Mouse (Mus musculus) midbrain, embryonic 14.5 days (tissue): ENCODE measurements around the gene Hps6. TPM values are rescaled to one million over a fixed set of nuclear protein-coding genes. Genes with fewer than 3 reads are reported as not detected.
A peak's percentile ranks its signal among the peaks of the same experiment; 100 is the strongest.

Source experiments
- ATAC-seq: fragments of 200-750 bp; cut with Nextera tagmentation; 2 replicates; pipeline ENCODE4 v1.8.0; 2017; ENCODE audit warnings: moderate number of reproducible peaks, moderate library complexity; ENCODE audit not compliant: low FRiP score, low TSS enrichment
- DNase-seq: peaks from one replicate; pipeline ENCODE4 v3.0.0-alpha.2; 2015
- H3K27ac ChIP-seq: fragments of 300-500 bp; sonication (generic); replicated peaks from 2 replicates; pipeline ENCODE4 v1.5.1; 2014; ENCODE audit warnings: mild to moderate bottlenecking, low read depth, low read length, moderate library complexity
- H3K27me3 ChIP-seq: fragments of 300-500 bp; sonication (generic); 2 replicates; pipeline ENCODE4 v1.6.1; 2014; ENCODE audit warnings: low read length, control low read depth, mixed read lengths; ENCODE audit not compliant: control insufficient read depth, insufficient read depth
- H3K36me3 ChIP-seq: fragments of 300-500 bp; sonication (generic); 2 replicates; pipeline ENCODE4 v1.6.1; 2014; ENCODE audit warnings: low read length, control low read depth; ENCODE audit not compliant: control insufficient read depth, insufficient read depth
- H3K4me1 ChIP-seq: fragments of 300-500 bp; sonication (generic); 2 replicates; pipeline ENCODE4 v1.6.1; 2014; ENCODE audit warnings: mild to moderate bottlenecking, antibody characterized with exemption, low read length, control low read depth; ENCODE audit not compliant: control insufficient read depth, insufficient read depth
- H3K4me2 ChIP-seq: fragments of 300-500 bp; sonication (generic); 2 replicates; pipeline ENCODE4 v1.6.1; 2014; ENCODE audit warnings: mild to moderate bottlenecking, low read length, moderate library complexity
- H3K4me3 ChIP-seq: fragments of 300-500 bp; sonication (generic); replicated peaks from 2 replicates; pipeline ENCODE4 v1.5.1; 2014; ENCODE audit warnings: low read depth, low read length
- H3K9ac ChIP-seq: fragments of 300-500 bp; sonication (generic); replicated peaks from 2 replicates; pipeline ENCODE4 v1.6.1; 2014; ENCODE audit warnings: mild to moderate bottlenecking, low read length, moderate library complexity
- H3K9me3 ChIP-seq: fragments of 300-500 bp; sonication (generic); 2 replicates; pipeline ENCODE4 v1.6.1; 2016; ENCODE audit warnings: low read length, control low read depth, mixed read lengths; ENCODE audit not compliant: control insufficient read depth
- WGBS: fragments of 180-500 bp; shearing (Covaris S2); extraction: QIAGEN DNeasy Blood & Tissue Kit; methylation state at CpG from one replicate; pipeline ENCODE4 v1.1.7; 2014; 5-methylcytosine and 5-hydroxymethylcytosine counted together
- polyA plus RNA-seq: library from polyadenylated mRNA; unstranded; fragments of >200 nt; fragmentation: Nextera tagmentation; extraction: Ambion mirVana; gene quantifications from 2 replicates; pipeline ENCODE4 v1.2.1, GENCODE M21; 2014

Gene Hps6
- polyA plus RNA-seq, 1 experiment from 2014 or later, result 1.5 TPM

DNA sequence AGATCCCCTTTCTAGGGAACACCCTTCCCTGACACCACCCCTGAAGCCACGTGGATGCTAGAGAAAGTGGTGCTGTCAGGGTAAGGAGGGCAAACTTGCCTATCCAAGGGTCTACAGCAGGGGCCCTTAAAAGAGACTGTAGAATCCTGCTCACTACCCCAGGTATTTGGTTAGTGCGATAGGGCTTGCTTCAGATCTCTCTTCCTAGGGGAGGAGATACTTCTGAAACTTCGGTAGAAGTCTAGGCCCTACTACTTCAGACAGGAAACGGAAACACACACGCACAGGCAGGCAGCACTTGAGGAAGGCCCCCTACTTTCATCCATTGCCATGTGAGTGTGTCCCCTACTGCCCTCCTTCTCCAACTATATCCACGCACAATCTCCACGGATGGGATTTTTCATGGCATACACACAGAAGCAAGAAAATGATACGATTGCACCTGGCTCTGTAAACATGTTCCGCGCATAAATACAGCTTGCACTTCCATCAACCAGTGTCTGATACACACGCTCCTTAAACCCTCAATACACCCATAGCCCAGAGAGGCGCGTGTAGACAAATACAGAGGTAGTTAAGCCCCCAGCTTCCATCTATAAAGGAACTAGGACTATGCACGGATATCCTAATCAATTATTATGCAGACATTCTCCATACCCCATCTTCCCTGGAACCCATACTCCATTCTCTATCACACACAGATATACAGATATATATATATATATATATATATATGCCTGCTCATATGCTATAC, 37.0 kb downstream of the Hps6 start:
- Histone ChIP-seq H3K27ac (peak overlapping the region; percentile 98), H3K9me3 (no peaks in the 10 kb centered on the region), H3K4me2 (peak overlapping the region; percentile 100), H3K9ac (peak overlapping the region; percentile 91; the same call in 1 of the 2 replicates), H3K4me3 (peak overlapping the region; percentile 96), H3K4me1 (peaks cover 67% of the 10 kb centered on the region), H3K36me3 (peaks cover 10% of the 10 kb centered on the region), H3K27me3 (no peaks in the 10 kb centered on the region)
- DNase-seq (no peak), ATAC-seq (no peak)
- WGBS, result 33% methylated on average over 14 of the region's 14 CpGs

GRCm38 (mm10) chr19:46041299-46041932, 38.1 kb downstream of the Hps6 start:
- peaks cover 73% of the 10 kb centered on the region for H3K4me1 ChIP-seq

GRCm38 (mm10) chr19:46041933-46042475, 38.7 kb downstream of the Hps6 start:
- DNase-seq (peak; percentile 92), ATAC-seq (peak; percentile 59)
- Histone ChIP-seq H3K27ac (peak overlapping the region; percentile 98), H3K4me1 (peaks cover 71% of the 10 kb centered on the region), H3K36me3 (no peaks in the 10 kb centered on the region), H3K9me3 (no peaks in the 10 kb centered on the region), H3K9ac (peak overlapping the region; percentile 72), H3K27me3 (no peaks in the 10 kb centered on the region), H3K4me2 (peak overlapping the region; percentile 100), H3K4me3 (peak overlapping the region; percentile 88)
- WGBS, result under 1% methylated on average over 12 of the region's 14 CpGs

More at GRCm38 (mm10) chr19:46041299-46041932, 38.1 kb downstream of the Hps6 start:
- peak overlapping the region; percentile 98 for H3K27ac ChIP-seq
- H3K4me3 ChIP-seq, result peak overlapping the region; percentile 88
- DNase-seq (no peak), ATAC-seq (no peak)
- WGBS, result 13% methylated on average over 7 of the region's 7 CpGs
- H3K9me3 ChIP-seq, result no peaks in the 10 kb centered on the region
- peak overlapping the region; percentile 72 for H3K9ac ChIP-seq
- no peaks in the 10 kb centered on the region for H3K36me3 ChIP-seq
- peak overlapping the region; percentile 100 for H3K4me2 ChIP-seq
- H3K27me3 ChIP-seq, result no peaks in the 10 kb centered on the region

DNA sequence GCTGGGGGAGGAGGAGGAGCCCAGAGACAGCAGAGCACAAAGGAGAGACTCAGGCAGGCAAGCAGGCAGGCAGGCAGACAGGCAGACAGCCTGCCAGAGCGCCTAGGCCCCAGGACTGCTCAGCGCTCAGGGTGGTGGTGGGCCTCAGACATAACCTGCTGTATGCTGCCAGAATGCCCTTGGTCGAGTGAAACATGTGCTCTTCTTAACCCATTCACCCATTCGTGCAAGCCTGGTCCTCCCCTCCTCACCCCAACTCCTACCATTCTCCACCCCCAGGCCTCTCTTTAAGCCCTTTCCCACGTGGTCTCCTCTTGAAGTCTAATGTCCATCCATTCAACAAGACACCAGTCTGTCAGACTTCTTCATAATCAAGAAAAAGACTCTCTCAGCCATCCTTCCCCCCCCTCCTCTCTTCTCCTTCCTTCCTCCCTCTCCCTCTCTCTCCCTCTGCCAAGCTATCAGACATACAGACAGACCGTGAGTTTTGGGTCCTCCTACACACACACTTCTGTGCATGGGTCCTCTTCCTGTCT, 39.2 kb downstream of the Hps6 start:
- peak overlapping the region; percentile 72 for H3K9ac ChIP-seq
- no peaks in the 10 kb centered on the region for H3K27me3 ChIP-seq

GRCm38 (mm10) chr19:46043380-46043779, 40.1 kb downstream of the Hps6 start:
- WGBS, result 57% methylated on average over 7 of the region's 7 CpGs
- no peaks in the 10 kb centered on the region for H3K27me3 ChIP-seq
- H3K9ac ChIP-seq, result peak overlapping the region; percentile 98; the same call in 1 of the 2 replicates
- no peak for ATAC-seq
- no peaks in the 10 kb centered on the region for H3K9me3 ChIP-seq
- H3K27ac ChIP-seq, result peak overlapping the region; percentile 98
- peak overlapping the region; percentile 100 for H3K4me2 ChIP-seq
- H3K36me3 ChIP-seq, result no peaks in the 10 kb centered on the region
- H3K4me1 ChIP-seq, result peaks cover 59% of the 10 kb centered on the region
- peak overlapping the region; percentile 88 for H3K4me3 ChIP-seq
- no peak for DNase-seq

More for the DNA sequence above, 39.2 kb downstream of the Hps6 start:
- WGBS, result 2% methylated on average over 6 of the region's 6 CpGs
- H3K4me3 ChIP-seq, result peak overlapping the region; percentile 88
- H3K36me3 ChIP-seq, result no peaks in the 10 kb centered on the region
- peak; percentile 76 for DNase-seq
- H3K4me1 ChIP-seq, result peaks cover 67% of the 10 kb centered on the region
- peak; percentile 41 for ATAC-seq
- H3K4me2 ChIP-seq, result peak overlapping the region; percentile 100
- peak overlapping the region; percentile 98 for H3K27ac ChIP-seq
- no peaks in the 10 kb centered on the region for H3K9me3 ChIP-seq

DNA sequence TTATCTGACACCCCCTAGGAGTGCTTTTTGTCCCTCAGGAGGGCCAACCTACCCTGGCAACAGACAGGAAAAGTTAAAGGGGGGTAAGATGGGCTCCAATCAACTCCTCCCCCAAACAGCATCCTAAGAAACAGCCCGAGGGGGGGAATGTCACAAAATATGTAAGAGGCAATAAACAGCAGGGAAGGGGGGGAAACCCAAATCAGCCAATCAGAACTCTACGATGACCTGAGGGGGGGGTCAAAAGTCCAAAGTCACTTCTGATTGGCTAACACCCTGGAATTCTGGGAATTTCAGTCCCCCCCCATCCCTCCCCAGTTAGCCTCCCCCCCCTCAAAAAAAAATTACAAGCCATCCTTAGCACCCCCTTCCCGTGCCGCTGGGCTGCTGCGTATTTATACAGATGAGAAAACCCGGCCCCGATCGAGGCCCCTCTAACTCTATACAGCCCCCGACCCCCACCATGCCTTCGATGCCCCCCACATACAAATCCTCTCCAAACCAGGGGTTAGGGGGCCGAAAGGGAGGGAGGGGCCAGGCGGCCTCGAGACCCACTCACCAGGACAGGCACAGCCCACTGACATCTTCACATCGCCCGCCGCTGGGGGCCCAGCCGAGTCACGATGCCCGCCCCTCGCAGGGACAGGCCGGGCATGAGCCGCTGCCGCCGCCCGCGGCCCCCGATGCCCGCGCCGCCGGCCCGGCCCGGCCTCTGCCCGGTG, 41.1 kb downstream of the Hps6 start, which contains the start of gene Pprc1:
Gene Pprc1 (plus strand): TSS at position 616 of the 722 bp plus-strand sequence.
- Histone ChIP-seq H3K4me2 (peak within 1 kb of the TSS; percentile 100), H3K27ac (peak within 1 kb of the TSS; percentile 98), H3K9ac (peak within 1 kb of the TSS; percentile 98), H3K36me3 (no peaks in the 10 kb centered on the region), H3K9me3 (no peaks in the 10 kb centered on the region), H3K27me3 (no peaks in the 10 kb centered on the region), H3K4me3 (peak within 1 kb of the TSS; percentile 88), H3K4me1 (peaks cover 57% of the 10 kb centered on the region)
- ATAC-seq (no peak; the same call in 1 of the 2 replicates), DNase-seq (peak; percentile 66)
- 0% methylated on average over 33 of the region's 34 CpGs for WGBS

DNA sequence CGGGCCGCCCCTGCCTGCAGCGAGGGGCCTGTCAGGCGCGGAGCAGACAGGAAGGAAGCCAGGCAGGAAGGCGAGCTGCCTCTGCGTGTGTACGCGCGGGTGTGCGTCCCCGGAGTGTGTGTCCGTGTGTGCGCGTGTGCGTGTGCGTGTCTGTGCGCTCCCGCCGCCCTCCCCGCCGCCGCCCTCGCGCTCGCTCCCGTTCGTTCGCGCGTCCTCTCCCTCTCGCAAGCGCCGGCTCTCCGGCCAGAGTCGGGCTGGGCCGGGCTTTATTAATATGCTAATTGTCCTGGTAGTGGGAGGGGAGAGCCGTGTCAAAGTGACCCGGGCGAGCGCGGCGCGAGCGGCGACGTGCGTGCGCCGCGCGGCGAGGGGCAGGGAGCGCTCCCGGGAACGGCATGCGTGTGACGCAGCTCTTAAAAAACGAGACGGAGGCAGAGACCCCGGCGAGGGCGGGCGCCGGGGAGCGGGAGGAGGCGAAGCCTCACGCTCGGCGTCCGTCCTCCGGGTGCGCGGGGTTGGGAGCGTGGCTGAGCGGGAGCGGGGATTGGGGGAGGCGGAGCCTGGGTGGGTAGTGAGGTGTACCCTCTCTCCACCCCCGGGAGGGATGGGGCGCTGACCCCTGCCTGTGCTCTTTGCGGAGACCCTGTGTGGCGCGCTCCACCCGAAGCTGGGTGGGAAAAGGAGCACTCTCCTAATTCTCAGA, 41.8 kb downstream of the Hps6 start, which contains the start of gene Ldb1:
Gene Ldb1 (minus strand): TSS at position 222 of the 703 bp plus-strand sequence.
- peak within 1 kb of the TSS; percentile 98 for H3K9ac ChIP-seq
- under 1% methylated on average over 84 of the region's 84 CpGs for WGBS
- peaks cover 53% of the 10 kb centered on the region for H3K4me1 ChIP-seq
- H3K4me2 ChIP-seq, result peak within 1 kb of the TSS; percentile 100
- DNase-seq (peak; percentile 94), ATAC-seq (peak; percentile 71)
- no peaks in the 10 kb centered on the region for H3K9me3 ChIP-seq
- peak within 1 kb of the TSS; percentile 88 for H3K4me3 ChIP-seq
- H3K36me3 ChIP-seq, result no peaks in the 10 kb centered on the region
- no peaks in the 10 kb centered on the region for H3K27me3 ChIP-seq
- H3K27ac ChIP-seq, result peak within 1 kb of the TSS; percentile 98
